Mouse (Mus musculus): ENCODE measurements around the gene Msmb. TPM values are rescaled to one million over a fixed set of nuclear protein-coding genes. Genes with fewer than 3 reads are reported as not detected.

Msmb gene
- total and polyA plus RNA-seq, 3 experiments = not detected

GRCm38 (mm10) chr14:32166062-32166441 lies 24.2 kb downstream of the Msmb start:
- no peaks in the 10 kb centered on the region for H3K9me3 ChIP-seq (replicated peaks; ENCODE audit: insufficient read depth, low read length)
- H3K9ac ChIP-seq (ENCODE audit: control insufficient read depth, low read depth, low read length, poor library complexity, severe bottlenecking) = peak overlapping the region; percentile 59
- H3K36me3 ChIP-seq (ENCODE audit: control insufficient read depth in 1 of 2, insufficient read depth in 2 of 2, low read length in 2 of 2) = peaks cover 0 to 76% of the 10 kb centered on the region in 2 experiments; a peak in 3 of 4 replicates
- TF ChIP-seq MXI1 (IDR thresholded peaks at IDR 0.05; ENCODE audit: low read depth, low read length) = peak; percentile 3; the same call in 1 of the 2 replicates
- TF ChIP-seq ZNF384 (IDR thresholded peaks at IDR 0.05; ENCODE audit: low read depth, low read length) = no peak
- H3K4me1 ChIP-seq (ENCODE audit: control insufficient read depth in 1 of 2, insufficient read depth in 2 of 2, low read length in 2 of 2) = peaks cover 33 to 48% of the 10 kb centered on the region in 2 experiments
- DNase-seq (ENCODE audit: low read depth, low spot score) = no peak
- peak overlapping the region; percentile 94 for H3K27ac ChIP-seq (ENCODE audit: control insufficient read depth, low read depth, low read length)
- peaks cover 60% of the 10 kb centered on the region for H3K79me2 ChIP-seq (ENCODE audit: control insufficient read depth, insufficient read depth, low read length, poor library complexity)
- no peaks in the 10 kb centered on the region for H3K27me3 ChIP-seq (ENCODE audit: control insufficient read depth in 1 of 2, insufficient read depth in 2 of 2, low read length in 2 of 2)
- H3K4me3 ChIP-seq (ENCODE audit: control insufficient read depth in 1 of 2, insufficient read depth in 1 of 2, low read depth in 2 of 2, low read length in 2 of 2) = peak overlapping the region; percentile 44 to 52

DNA sequence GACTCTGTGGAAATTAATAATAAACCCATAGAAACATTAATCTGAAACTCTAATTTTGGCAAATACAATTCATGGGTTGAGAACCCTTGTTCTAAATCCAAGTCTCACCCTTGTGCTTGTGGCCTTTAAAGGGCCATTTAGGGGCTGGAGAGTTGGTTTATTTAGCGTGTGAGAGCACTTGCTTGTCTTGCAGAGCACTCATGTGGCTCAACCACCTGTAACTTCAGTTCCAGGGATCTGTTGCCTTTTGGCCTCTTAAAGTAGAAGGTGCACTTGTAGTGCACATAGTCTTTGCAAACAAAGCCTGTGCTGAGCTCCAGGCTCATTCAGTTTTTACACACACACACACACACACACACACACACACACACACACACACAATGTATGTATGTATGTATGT lies 25.0 kb downstream of the Msmb start:
- peaks cover 1 to 69% of the 10 kb centered on the region in 2 experiments; a peak in 3 of 4 replicates for H3K36me3 ChIP-seq (ENCODE audit: control insufficient read depth in 1 of 2, insufficient read depth in 2 of 2, low read length in 2 of 2)
- H3K9me3 ChIP-seq (replicated peaks; ENCODE audit: insufficient read depth, low read length) = no peaks in the 10 kb centered on the region
- TF ChIP-seq MAFK (IDR thresholded peaks at IDR 0.05; ENCODE audit: borderline replicate concordance, low read depth, low read length) = no peak
- TF ChIP-seq ZKSCAN1 (IDR thresholded peaks at IDR 0.05; ENCODE audit: low read depth, low read length) = no peak
- no peak for TF ChIP-seq NRF1 (IDR thresholded peaks at IDR 0.05; ENCODE audit: insufficient read depth, low read depth, low read length, poor library complexity, severe bottlenecking)
- no peak for TF ChIP-seq E2F4 (IDR thresholded peaks at IDR 0.05; ENCODE audit: borderline replicate concordance, low read depth, low read length)
- TF ChIP-seq USF2 (IDR thresholded peaks at IDR 0.05; ENCODE audit: borderline replicate concordance in 1 of 2, insufficient read depth in 1 of 2, low read depth in 1 of 2, low read length in 2 of 2) = no peak
- no peak for TF ChIP-seq ZC3H11A (IDR thresholded peaks at IDR 0.05; ENCODE audit: low read depth, low read length)
- TF ChIP-seq ZMIZ1 (IDR thresholded peaks at IDR 0.05; ENCODE audit: low read depth, low read length) = no peak
- no peak for TF ChIP-seq KAT2A (conservative IDR thresholded peaks at IDR 0.05; ENCODE audit: low read depth, low read length)
- TF ChIP-seq POLR2AphosphoS2 (IDR thresholded peaks at IDR 0.05; ENCODE audit: low read length) = no peak
- TF ChIP-seq CTCF (IDR thresholded peaks at IDR 0.05 in 2 of 3, conservative IDR thresholded peaks at IDR 0.05 in 1 of 3; ENCODE audit: control insufficient read depth in 1 of 3, insufficient read depth in 1 of 3, low read depth in 2 of 3, low read length in 3 of 3, poor library complexity in 1 of 3, severe bottlenecking in 1 of 3) = no peak
- peak; percentile 32 for DNase-seq (ENCODE audit: low read depth, low spot score)
- H3K79me2 ChIP-seq (ENCODE audit: control insufficient read depth, insufficient read depth, low read length, poor library complexity) = peaks cover 54% of the 10 kb centered on the region
- H3K27ac ChIP-seq (ENCODE audit: control insufficient read depth, low read depth, low read length) = peak overlapping the region; percentile 94
- no peaks in the 10 kb centered on the region for H3K27me3 ChIP-seq (ENCODE audit: control insufficient read depth in 1 of 2, insufficient read depth in 2 of 2, low read length in 2 of 2)
- H3K4me3 ChIP-seq (ENCODE audit: control insufficient read depth in 1 of 2, insufficient read depth in 1 of 2, low read depth in 2 of 2, low read length in 2 of 2) = peak overlapping the region; percentile 44 to 52
- H3K9ac ChIP-seq (ENCODE audit: control insufficient read depth, low read depth, low read length, poor library complexity, severe bottlenecking) = peak overlapping the region; percentile 59
- H3K4me1 ChIP-seq (ENCODE audit: control insufficient read depth in 1 of 2, insufficient read depth in 2 of 2, low read length in 2 of 2) = peaks cover 33 to 40% of the 10 kb centered on the region in 2 experiments

- Histone ChIP-seq H3K79me2 (ENCODE audit: control insufficient read depth, insufficient read depth, low read length, poor library complexity) (peaks cover 49% of the 10 kb centered on the region), H3K4me3 (ENCODE audit: control insufficient read depth in 1 of 2, insufficient read depth in 1 of 2, low read depth in 2 of 2, low read length in 2 of 2) (peak overlapping the region; percentile 42 to 52), H3K27ac (ENCODE audit: control insufficient read depth, low read depth, low read length) (peak overlapping the region; percentile 94), H3K36me3 (ENCODE audit: control insufficient read depth in 1 of 2, insufficient read depth in 2 of 2, low read length in 2 of 2) (peaks cover 3 to 64% of the 10 kb centered on the region in 2 experiments), H3K27me3 (ENCODE audit: control insufficient read depth in 1 of 2, insufficient read depth in 2 of 2, low read length in 2 of 2) (no peaks in the 10 kb centered on the region), H3K9ac (ENCODE audit: control insufficient read depth, low read depth, low read length, poor library complexity, severe bottlenecking) (peak overlapping the region; percentile 59), H3K9me3 (replicated peaks; ENCODE audit: insufficient read depth, low read length) (no peaks in the 10 kb centered on the region), H3K4me1 (ENCODE audit: control insufficient read depth in 1 of 2, insufficient read depth in 2 of 2, low read length in 2 of 2) (peaks cover 33 to 38% of the 10 kb centered on the region in 2 experiments)
- peak; percentile 79 for DNase-seq (ENCODE audit: low read depth, low spot score)
- peak; percentile 90 for TF ChIP-seq SIN3A (IDR thresholded peaks at IDR 0.05; ENCODE audit: low read length)
- TF ChIP-seq POLR2AphosphoS2 (IDR thresholded peaks at IDR 0.05; ENCODE audit: low read length) = no peak
- no peak for TF ChIP-seq NELFE (IDR thresholded peaks at IDR 0.05; ENCODE audit: low read depth, low read length)
- no peak for TF ChIP-seq ZMIZ1 (IDR thresholded peaks at IDR 0.05; ENCODE audit: low read depth, low read length)
- no peak; the same call in 1 of the 2 replicates for TF ChIP-seq MEF2A (IDR thresholded peaks at IDR 0.05; ENCODE audit: extremely low read depth, insufficient replicate concordance, low read depth, low read length, poor library complexity, severe bottlenecking)
- no peak for TF ChIP-seq MAX (IDR thresholded peaks at IDR 0.05; ENCODE audit: low read length)
- TF ChIP-seq ELF1 (IDR thresholded peaks at IDR 0.05; ENCODE audit: low read depth, low read length) = no peak
- no peak for TF ChIP-seq POLR2AphosphoS5 (IDR thresholded peaks at IDR 0.05; ENCODE audit: borderline replicate concordance, low read depth, low read length)
- 0 out of 2 replicates have a peak, but pooled peaks have one; percentile 12 for TF ChIP-seq JUND (IDR thresholded peaks at IDR 0.05; ENCODE audit: low read depth, low read length)
- TF ChIP-seq RCOR1 (IDR thresholded peaks at IDR 0.05; ENCODE audit: low read depth, low read length) = peak; percentile 100
- peak; percentile 92 for TF ChIP-seq TCF12 (IDR thresholded peaks at IDR 0.05; ENCODE audit: low read depth, low read length)
- no peak for TF ChIP-seq USF2 (IDR thresholded peaks at IDR 0.05; ENCODE audit: borderline replicate concordance in 1 of 2, insufficient read depth in 1 of 2, low read depth in 1 of 2, low read length in 2 of 2)
- TF ChIP-seq MAFK (IDR thresholded peaks at IDR 0.05; ENCODE audit: borderline replicate concordance, low read depth, low read length) = peak; percentile 67; the same call in 1 of the 2 replicates
- peak; percentile 69; the same call in 1 of the 2 replicates for TF ChIP-seq MYC (IDR thresholded peaks at IDR 0.05; ENCODE audit: low read depth, low read length)
- TF ChIP-seq MAZ (IDR thresholded peaks at IDR 0.05; ENCODE audit: low read depth, low read length) = 0 out of 2 replicates have a peak, but pooled peaks have one; percentile 33
- TF ChIP-seq ZNF384 (IDR thresholded peaks at IDR 0.05; ENCODE audit: low read depth, low read length) = 0 out of 2 replicates have a peak, but pooled peaks have one; percentile 16
- no peak for TF ChIP-seq NRF1 (IDR thresholded peaks at IDR 0.05; ENCODE audit: insufficient read depth, low read depth, low read length, poor library complexity, severe bottlenecking)
Measured at GRCm38 (mm10) chr14:32167326-32167725, 25.5 kb downstream of the Msmb start.
